Mouse (Mus musculus) G1E (cell line): Measurements from ENCODE around the gene Clic1.

Experiments used
- CTCF ChIP-seq: IDR thresholded peaks from 2 replicates; pipeline ENCODE4 v1.5.1; 2012; ENCODE audit warnings: low read depth, low read length, inconsistent platforms, mixed read lengths
- GATA1 ChIP-seq: IDR thresholded peaks from 2 replicates; pipeline ENCODE4 v1.6.1; 2012; ENCODE audit warnings: borderline replicate concordance, low read length, inconsistent platforms, mixed read lengths
- GATA2 ChIP-seq: IDR thresholded peaks from 2 replicates; pipeline ENCODE4 v1.6.1; 2012; ENCODE audit warnings: low read depth, low read length, inconsistent platforms, borderline replicate concordance
- POLR2AphosphoS5 ChIP-seq: IDR thresholded peaks from 2 replicates; pipeline ENCODE4 v1.6.1; 2012; ENCODE audit warnings: low read depth, low read length, inconsistent platforms; ENCODE audit not compliant: insufficient replicate concordance
- TAL1 ChIP-seq: conservative IDR thresholded peaks from 2 replicates; pipeline ENCODE4 v1.6.1; 2012; ENCODE audit warnings: low read depth, low read length, inconsistent platforms, mixed read lengths

GRCm38 (mm10) chr17:35090166-35090932 lies 40.6 kb downstream of the Clic1 start:
- TF ChIP-seq GATA1 = no peak
- no peak for TF ChIP-seq CTCF
- TF ChIP-seq POLR2AphosphoS5 = no peak
- TF ChIP-seq TAL1 = no peak
- TF ChIP-seq GATA2 = no peak
